Mouse (Mus musculus) adrenal gland, postnatal 36 days (tissue): ENCODE measurements around the gene Slfn3. TPM values are rescaled to one million over a fixed set of nuclear protein-coding genes. Genes with fewer than 3 reads are reported as not detected.
"Not testable (repeated sequence)": the region's sequence is repeated elsewhere in the genome, so short reads cannot be mapped to it uniquely, and the experiment has no call there.

Source experiments
- DNase-seq, 2 experiments: peaks; one replicate each; pipeline ENCODE4 v3.0.0; 2021; ENCODE audit warnings: mixed read lengths in 1 of 2
- long read RNA-seq, 2 experiments: library from polyadenylated mRNA; stranded (forward); transcript quantifications; one replicate each; pipeline ENCODE4 v2.0.0; 2021; ENCODE audit warnings: borderline sequencing depth in 2 of 2
- total RNA-seq, 2 experiments: library from RNA; stranded (reverse); gene quantifications; 2 replicates each; pipeline ENCODE4 v1.2.3; 2021

The Slfn3 gene
- total RNA-seq: 1 to 10 TPM; 1.8 to 2.9 TPM
- long read RNA-seq, experiment 1: 0 reads
- long read RNA-seq, experiment 2: 0 reads

DNA sequence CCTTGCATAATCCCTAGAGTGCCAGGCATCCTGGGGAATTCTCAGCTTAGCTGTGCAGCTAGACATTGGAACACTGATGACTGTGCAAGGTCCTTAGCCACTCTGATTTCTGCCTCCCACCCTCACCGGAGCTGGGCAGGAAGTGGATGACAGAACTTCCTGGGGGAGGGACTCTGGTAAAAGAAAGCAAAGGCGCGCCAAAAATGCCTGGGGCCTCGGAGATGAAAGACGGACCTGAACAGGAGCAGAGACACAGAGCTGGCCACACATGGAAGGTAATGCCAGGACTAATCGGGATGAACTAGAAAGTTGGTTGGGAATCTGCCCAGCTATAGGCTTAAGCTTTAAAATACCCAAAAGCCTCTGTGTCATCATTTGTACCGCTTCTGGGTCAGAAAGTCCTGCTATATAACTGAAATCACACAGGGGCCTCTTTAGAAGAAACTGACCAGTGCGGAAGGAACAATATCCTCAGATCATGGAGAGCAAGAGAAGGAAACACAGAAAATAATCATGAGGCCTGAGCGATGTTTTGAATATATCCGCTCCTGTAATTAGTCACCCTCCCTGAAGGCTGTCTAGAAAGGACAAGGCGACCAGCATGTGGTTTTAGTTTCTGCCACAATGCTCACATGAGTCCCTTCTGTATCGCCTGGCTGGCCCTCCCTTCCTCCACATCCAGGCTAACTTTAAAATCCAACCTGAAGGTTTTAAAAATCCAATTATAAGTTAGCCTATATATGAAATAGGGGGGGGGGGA lies at the start of gene Slfn3:
Gene Slfn3, plus strand, starts transcription at position 197 of the 760 bp plus-strand sequence.
- peak; percentile 28 to 55 for DNase-seq

DNA sequence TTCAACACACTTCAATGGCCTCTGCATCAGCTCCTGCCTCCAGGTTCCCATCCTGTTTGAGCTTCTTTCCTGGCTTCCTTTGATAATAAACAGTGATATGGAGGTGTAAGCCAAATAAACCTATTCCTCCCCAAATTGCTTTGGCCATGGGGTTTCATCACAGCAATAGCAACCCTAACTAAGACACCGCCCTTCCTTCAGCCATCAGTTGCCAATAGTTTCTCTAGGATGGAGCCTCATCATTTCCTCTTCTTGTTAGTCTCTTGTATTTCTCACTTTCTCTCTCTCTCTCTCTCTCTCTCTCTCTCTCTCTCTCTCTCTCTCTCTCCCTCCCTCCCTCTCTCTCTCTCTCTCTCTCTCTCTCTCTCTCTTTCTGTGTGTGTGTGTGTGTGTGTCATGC lies 42.2 kb upstream of the Slfn3 start:
- not testable (repeated sequence) for DNase-seq

- no peak for DNase-seq
Measured at GRCm38 (mm10) chr11:83174948-83175539, 16.1 kb upstream of the Slfn3 start, which contains the start of gene Slfn4. Slfn4 (plus strand) TSS chr11:83175186.

DNA sequence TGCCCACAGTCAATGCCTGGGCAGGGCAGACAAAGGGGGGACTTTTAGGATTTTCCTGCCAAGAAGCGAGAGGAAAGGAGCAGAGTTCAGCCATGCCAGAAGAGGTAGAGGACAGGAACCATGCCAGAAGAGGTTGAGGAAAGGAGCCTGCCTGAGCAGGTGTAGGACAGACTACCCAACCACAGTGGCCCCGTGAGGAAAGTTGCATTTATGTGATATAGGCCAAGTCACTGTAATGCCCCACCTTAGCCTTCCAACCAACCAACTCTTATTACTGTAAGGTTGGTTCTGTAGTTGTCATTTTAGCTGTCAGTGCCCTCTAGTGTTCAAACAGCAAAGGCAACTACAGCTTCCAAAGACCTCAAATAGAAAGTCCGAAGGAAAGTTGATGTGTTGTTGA lies 871 bp downstream of the Slfn3 start:
- DNase-seq: peak in 1 of 2 experiments; percentile 3

DNA sequence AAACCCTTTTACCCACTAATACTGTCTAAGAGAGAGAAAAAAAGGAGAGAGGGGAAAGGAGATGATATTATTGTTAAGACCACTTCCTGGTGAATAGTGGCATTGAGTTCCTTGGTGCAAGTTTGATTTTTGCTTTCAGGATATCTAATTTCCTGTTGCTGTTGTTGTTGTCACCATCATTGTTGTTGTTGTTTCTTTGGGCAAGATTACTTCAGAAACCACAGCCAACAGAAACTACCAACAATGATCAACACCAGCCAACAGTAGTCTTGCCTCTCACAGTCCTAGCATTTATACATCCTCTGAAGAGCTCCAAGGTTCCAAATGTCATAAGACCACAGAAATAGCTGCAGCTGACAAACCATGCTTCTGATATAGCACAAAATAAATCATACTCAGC lies 13.9 kb downstream of the Slfn3 start:
- DNase-seq: no peak

DNA sequence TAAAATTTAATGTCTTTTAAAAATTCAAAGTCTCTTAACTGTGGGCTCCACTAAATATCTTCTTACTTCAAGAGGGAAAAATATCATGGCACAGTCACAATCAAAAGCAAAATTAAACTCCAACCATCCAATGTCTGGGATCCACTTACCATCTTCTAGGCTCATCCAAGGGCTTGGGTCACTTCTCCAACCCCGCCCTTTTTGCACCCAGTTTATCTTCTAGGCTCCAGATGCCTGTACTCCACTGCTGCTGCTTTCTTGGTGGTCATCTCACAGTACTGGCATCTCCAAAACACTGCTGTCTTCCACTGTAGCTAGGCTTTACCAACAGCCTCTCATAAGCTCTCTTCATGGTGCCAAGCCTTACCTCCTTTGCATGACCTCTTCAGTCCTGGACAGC lies 25.0 kb downstream of the Slfn3 start:
- no peak for DNase-seq

- DNase-seq: no peak
Measured at GRCm38 (mm10) chr11:83221328-83221877, 30.3 kb downstream of the Slfn3 start.

GRCm38 (mm10) chr11:83223367-83223766 lies 32.2 kb downstream of the Slfn3 start:
- DNase-seq: peak in 1 of 2 experiments; percentile 6

- not testable (repeated sequence) for DNase-seq
Measured at GRCm38 (mm10) chr11:83223793-83224192, 32.7 kb downstream of the Slfn3 start.

DNA sequence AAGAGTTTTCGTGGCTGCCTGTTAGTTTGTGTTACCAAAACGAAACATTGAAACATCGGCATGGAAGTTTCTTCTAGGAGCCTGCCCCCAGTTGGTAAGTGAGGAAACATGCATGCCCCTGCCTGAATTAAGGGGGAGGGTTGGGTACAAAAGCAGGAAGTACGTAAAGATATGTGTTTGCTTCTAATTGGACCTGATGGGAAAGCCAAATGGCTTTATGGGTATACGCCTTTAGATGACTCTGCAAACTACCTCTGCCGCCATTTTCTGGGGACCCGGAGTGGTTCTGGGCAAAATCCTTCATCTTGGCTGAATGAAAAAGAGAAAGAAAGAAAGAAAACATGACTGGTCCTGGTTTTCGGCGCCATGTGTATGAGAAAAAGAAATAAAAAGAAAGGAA lies 33.1 kb downstream of the Slfn3 start:
- DNase-seq: peak in 1 of 2 experiments; percentile 3

DNA sequence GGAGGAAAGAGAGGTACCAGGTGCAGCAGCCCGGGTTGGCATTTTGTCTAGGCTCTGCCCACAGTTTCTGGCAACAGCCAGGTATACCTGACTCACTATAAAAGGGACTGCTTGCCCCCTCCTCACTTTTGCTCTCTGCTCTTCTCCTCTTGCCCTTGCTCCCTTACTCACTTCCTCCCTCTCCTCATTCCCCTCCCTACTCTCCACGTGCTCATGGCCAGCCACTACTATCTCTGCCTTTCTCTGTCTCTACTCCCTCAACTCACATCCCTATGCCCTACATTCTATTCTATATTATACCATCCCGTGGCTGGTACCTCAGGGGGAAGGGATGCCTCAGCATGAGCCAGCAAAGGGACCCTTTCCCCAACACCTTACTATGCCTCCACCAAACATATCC lies 33.6 kb downstream of the Slfn3 start:
- no peak for DNase-seq

- no peak for DNase-seq
Measured at GRCm38 (mm10) chr11:83225371-83225960, 34.3 kb downstream of the Slfn3 start.

- no peak for DNase-seq
Measured at GRCm38 (mm10) chr11:83227926-83228723, 37.0 kb downstream of the Slfn3 start.

DNA sequence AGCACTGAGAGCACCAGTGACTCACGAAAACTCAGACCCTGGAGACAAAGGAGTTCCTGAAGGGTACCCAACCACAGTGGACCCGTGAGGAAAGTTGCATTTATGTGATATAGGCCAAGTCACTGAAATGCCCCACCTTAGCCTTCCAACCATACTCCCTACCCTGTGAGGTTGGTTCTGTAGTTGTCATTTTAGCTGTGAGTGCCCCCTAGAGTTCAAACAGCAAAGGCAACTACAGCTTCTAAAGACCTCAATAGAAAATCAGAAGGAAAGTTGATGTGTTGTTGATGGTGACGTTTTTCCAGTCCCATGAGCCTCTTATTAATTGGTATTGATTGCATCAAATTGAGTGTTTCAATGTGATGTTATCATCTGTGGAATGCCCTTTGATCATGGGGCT lies 39.8 kb downstream of the Slfn3 start:
- DNase-seq: peak in 1 of 2 experiments; percentile 22

- DNase-seq: not testable (repeated sequence)
Measured at GRCm38 (mm10) chr11:83233621-83234020, 42.5 kb downstream of the Slfn3 start.

DNA sequence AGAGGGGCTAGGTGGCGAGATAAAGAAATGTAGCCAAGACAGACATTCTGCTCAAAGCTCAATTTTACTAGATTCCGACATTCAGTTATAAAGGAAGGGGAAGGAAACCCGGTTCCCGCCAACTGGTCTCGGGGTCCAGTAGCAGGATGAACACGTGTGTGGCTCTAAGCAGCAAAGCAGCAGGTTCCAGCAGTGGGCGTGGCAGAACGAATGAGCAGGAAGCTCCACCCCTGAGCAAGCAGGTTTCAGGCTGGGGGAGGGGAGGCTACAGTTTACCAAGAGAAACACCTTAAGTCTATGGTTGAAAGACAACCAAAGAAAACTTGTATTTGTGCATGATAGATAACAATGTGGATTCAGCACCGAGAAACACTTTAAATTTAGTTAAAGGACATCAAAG lies 46.3 kb downstream of the Slfn3 start:
- not testable (repeated sequence) for DNase-seq

DNA sequence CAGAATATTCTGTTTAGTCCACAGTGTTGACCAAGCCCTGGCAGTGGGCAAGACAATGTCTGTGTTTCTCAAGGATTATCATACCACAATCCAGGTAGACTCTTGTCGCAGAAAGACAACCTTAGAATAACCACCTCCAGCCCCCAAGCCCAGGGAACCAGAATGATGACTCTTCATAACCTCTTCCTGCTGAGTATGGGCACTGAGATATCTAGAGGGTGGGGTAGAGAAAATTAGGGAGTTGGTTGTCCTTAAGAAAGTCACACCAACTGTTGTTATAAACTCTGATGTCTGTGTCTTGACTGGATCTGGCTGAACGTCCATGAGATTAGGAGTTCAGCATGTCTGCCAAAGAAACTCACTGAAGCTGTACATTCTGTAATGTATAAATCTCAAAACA lies 47.3 kb downstream of the Slfn3 start:
- DNase-seq: no peak

- DNase-seq: no peak
Measured at GRCm38 (mm10) chr11:83239811-83240210, 48.7 kb downstream of the Slfn3 start.

DNA sequence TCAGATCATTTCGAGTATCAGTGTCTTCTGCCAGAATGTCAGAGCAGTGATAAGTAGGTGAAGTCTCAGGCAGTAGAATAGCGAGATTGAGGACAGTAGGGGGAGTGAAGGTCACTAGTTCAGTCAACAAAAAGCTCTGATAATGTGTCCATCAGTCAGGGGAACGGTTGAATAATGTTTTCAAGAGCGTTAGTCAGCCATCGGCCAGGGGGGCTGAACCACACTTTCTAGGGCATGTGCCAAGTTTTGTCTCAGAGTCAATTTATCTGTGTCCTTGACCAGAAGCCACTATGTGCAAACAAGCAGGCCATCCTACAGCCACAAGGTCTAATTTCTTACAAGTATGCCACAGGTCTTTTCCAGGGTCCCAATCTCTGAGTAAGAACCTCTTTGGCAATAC lies 66.1 kb downstream of the Slfn3 start:
- peak; percentile 72 to 81 for DNase-seq

- no peak for DNase-seq
Measured at GRCm38 (mm10) chr11:83262673-83263072, 71.5 kb downstream of the Slfn3 start.

GRCm38 (mm10) chr11:83263146-83263545 lies 72.0 kb downstream of the Slfn3 start:
- no peak for DNase-seq
